Mouse (Mus musculus) liver, embryonic 15.5 days (tissue): ENCODE data around the gene Slc12a6. TPM values are rescaled to one million over a fixed set of nuclear protein-coding genes. Genes with fewer than 3 reads are reported as not detected.

Experiments
- ATAC-seq: fragments of 200-750 bp; cut with Nextera tagmentation; 2 replicates; pipeline ENCODE4 v1.8.0; 2017; ENCODE audit warnings: moderate number of reproducible peaks, mild to moderate bottlenecking, moderate library complexity; ENCODE audit not compliant: insufficient read depth
- H3K27ac ChIP-seq: fragments of 300-500 bp; sonication (generic); replicated peaks from 2 replicates; pipeline ENCODE4 v1.5.1; 2015; ENCODE audit warnings: mild to moderate bottlenecking, inconsistent platforms
- H3K27me3 ChIP-seq: fragments of 300-500 bp; sonication (generic); 2 replicates; pipeline ENCODE4 v1.6.1; 2015; ENCODE audit warnings: mild to moderate bottlenecking, inconsistent platforms
- H3K36me3 ChIP-seq: fragments of 300-500 bp; sonication (generic); replicated peaks from 2 replicates; pipeline ENCODE4 v1.6.1; 2015; ENCODE audit warnings: moderate library complexity, mild to moderate bottlenecking, inconsistent platforms
- H3K4me1 ChIP-seq: fragments of 300-500 bp; sonication (generic); replicated peaks from 2 replicates; pipeline ENCODE4 v1.6.1; 2015; ENCODE audit warnings: inconsistent platforms
- H3K4me2 ChIP-seq: fragments of 300-500 bp; sonication (generic); 2 replicates; pipeline ENCODE4 v1.6.1; 2015; ENCODE audit warnings: moderate library complexity, mild to moderate bottlenecking, inconsistent platforms
- H3K4me3 ChIP-seq: fragments of 300-500 bp; sonication (generic); replicated peaks from 2 replicates; pipeline ENCODE4 v1.5.1; 2015; ENCODE audit warnings: mild to moderate bottlenecking, inconsistent platforms
- H3K9ac ChIP-seq: fragments of 300-500 bp; sonication (generic); 2 replicates; pipeline ENCODE4 v1.6.1; 2015; ENCODE audit warnings: moderate library complexity, mild to moderate bottlenecking, inconsistent platforms
- H3K9me3 ChIP-seq: fragments of 300-500 bp; sonication (generic); replicated peaks from 2 replicates; pipeline ENCODE4 v1.6.1; 2016; ENCODE audit warnings: inconsistent platforms
- WGBS: fragments of 180-500 bp; shearing (Covaris S2); methylation state at CpG from one replicate; pipeline ENCODE4 v1.1.7; 2015; ENCODE audit warnings: mixed read lengths; ENCODE audit not compliant: insufficient replicate concordance; 5-methylcytosine and 5-hydroxymethylcytosine counted together
- polyA plus RNA-seq: library from polyadenylated mRNA; unstranded; fragments of >200 nt; fragmentation: Nextera tagmentation; extraction: Ambion mirVana; gene quantifications from 2 replicates; pipeline ENCODE4 v1.2.1, GENCODE M21; 2015

The Slc12a6 gene
- polyA plus RNA-seq, 1 experiment from 2014 or later: 3.8 TPM

GRCm38 (mm10) chr2:112393958-112394357 is 128.3 kb downstream of the Slc12a6 start:
- no peak overlapping the region for H3K9ac ChIP-seq

GRCm38 (mm10) chr2:112396649-112397048 is 131.0 kb downstream of the Slc12a6 start:
- 15% methylated on average over 1 of the region's 1 CpGs for WGBS
- no peak overlapping the region for H3K4me3 ChIP-seq
- H3K27ac ChIP-seq: 0 out of 2 replicates have a peak overlapping the region, but pooled peaks have one; percentile 19
- H3K27me3 ChIP-seq: no peaks in the 10 kb centered on the region
- no peaks in the 10 kb centered on the region for H3K9me3 ChIP-seq
- no peaks in the 10 kb centered on the region for H3K36me3 ChIP-seq
- no peak overlapping the region for H3K4me2 ChIP-seq
- peaks cover 15% of the 10 kb centered on the region for H3K4me1 ChIP-seq
- no peak for ATAC-seq
- H3K9ac ChIP-seq: no peak overlapping the region

More at GRCm38 (mm10) chr2:112393958-112394357, 128.3 kb downstream of the Slc12a6 start:
- H3K27ac ChIP-seq: no peak overlapping the region
- H3K36me3 ChIP-seq: no peaks in the 10 kb centered on the region
- no peaks in the 10 kb centered on the region for H3K9me3 ChIP-seq
- peaks cover 25% of the 10 kb centered on the region for H3K4me1 ChIP-seq
- H3K27me3 ChIP-seq: no peaks in the 10 kb centered on the region
- no peak for ATAC-seq
- H3K4me3 ChIP-seq: no peak overlapping the region
- no peak overlapping the region for H3K4me2 ChIP-seq

GRCm38 (mm10) chr2:112407030-112407429 is 141.4 kb downstream of the Slc12a6 start:
- peaks cover 35% of the 10 kb centered on the region for H3K36me3 ChIP-seq
- H3K4me3 ChIP-seq: no peak overlapping the region
- no peaks in the 10 kb centered on the region for H3K27me3 ChIP-seq
- no peaks in the 10 kb centered on the region for H3K9me3 ChIP-seq
- no peak overlapping the region for H3K9ac ChIP-seq
- no peak overlapping the region for H3K4me2 ChIP-seq
- WGBS: 82% methylated on average over 3 of the region's 3 CpGs
- ATAC-seq: no peak
- no peaks in the 10 kb centered on the region for H3K4me1 ChIP-seq
- no peak overlapping the region for H3K27ac ChIP-seq

Other genes starting within 250 kb of the Slc12a6 start
- gene Olfr1311, start 241.4 kb upstream of the Slc12a6 start, polyA plus RNA-seq: not detected in 2 replicates
- gene Olfr1312, start 215.6 kb upstream of the Slc12a6 start, polyA plus RNA-seq: not detected in 2 replicates
- gene Olfr1313, start 188.0 kb upstream of the Slc12a6 start, polyA plus RNA-seq: not detected in 2 replicates
- not detected in 2 replicates for gene Olfr1314, start 169.0 kb upstream of the Slc12a6 start, polyA plus RNA-seq
- not detected in 2 replicates for gene Olfr1315-ps1, start 150.4 kb upstream of the Slc12a6 start, polyA plus RNA-seq
- gene Olfr1316, start 130.8 kb upstream of the Slc12a6 start, polyA plus RNA-seq: not detected in 2 replicates
- not detected in 2 replicates for gene Olfr1317, start 125.5 kb upstream of the Slc12a6 start, polyA plus RNA-seq
- not detected in 2 replicates for gene Olfr1318, start 111.6 kb upstream of the Slc12a6 start, polyA plus RNA-seq
- gene Lpcat4, start 26.4 kb upstream of the Slc12a6 start, polyA plus RNA-seq: 2.5 and 3.3 TPM in 2 replicates
- 0.02 TPM in 1 of 2 replicates, not detected in the other for gene Nutm1, start 6.5 kb upstream of the Slc12a6 start, polyA plus RNA-seq
- 106 and 122 TPM in 2 replicates for gene Nop10, start 3.9 kb upstream of the Slc12a6 start, polyA plus RNA-seq
- not detected in 2 replicates for gene Gm21985, start 489 bp downstream of the Slc12a6 start, polyA plus RNA-seq
- gene Emc4, start 102.2 kb downstream of the Slc12a6 start, polyA plus RNA-seq: 40.3 and 41.1 TPM in 2 replicates
- gene Katnbl1, start 113.4 kb downstream of the Slc12a6 start, polyA plus RNA-seq: 15.7 and 17.1 TPM in 2 replicates
- gene Emc7, start 189.2 kb downstream of the Slc12a6 start, polyA plus RNA-seq: 12.9 and 13.4 TPM in 2 replicates
- not detected in 2 replicates for gene Chrm5, start 214.9 kb downstream of the Slc12a6 start, polyA plus RNA-seq
- gene Aven, start 227.1 kb downstream of the Slc12a6 start, polyA plus RNA-seq: 5.0 and 5.7 TPM in 2 replicates